8 mouse cellular contexts compared by ENCODE assay signal in genomic region chr11:98963191-98964021, GRCm38 (mm10). TPM values are rescaled to one million over a fixed set of nuclear protein-coding genes. Genes with fewer than 3 reads are reported as not detected.
DNase-seq lines count a peak whose midpoint lies in the region; ATAC-seq lines count a peak whose summit lies in the region.

No protein-coding gene starts in this region.

- H3K9ac ChIP-seq in embryonic facial prominence, embryonic 13.5 days, result peak overlapping the region; percentile 72
- H3K9ac ChIP-seq in heart, embryonic 14.5 days (ENCODE audit: low read length), result peak overlapping the region; percentile 82
- H3K9ac ChIP-seq in kidney, embryonic 16.5 days (replicated peaks; ENCODE audit: low read length), result peak overlapping the region; percentile 82

- peak overlapping the region; percentile 90 for H3K27ac ChIP-seq in embryonic facial prominence, embryonic 13.5 days
- H3K27ac ChIP-seq in heart, embryonic 14.5 days (replicated peaks in 1 of 2; ENCODE audit: control insufficient read depth in 1 of 2, insufficient read depth in 1 of 2, low read depth in 2 of 2, low read length in 2 of 2), result peak overlapping the region; percentile 88 to 91
- peak overlapping the region; percentile 92 for H3K27ac ChIP-seq in kidney, embryonic 16.5 days (ENCODE audit: low read length)

- H3K27me3 ChIP-seq in embryonic facial prominence, embryonic 13.5 days, result no peaks in the 10 kb centered on the region
- no peaks in the 10 kb centered on the region for H3K27me3 ChIP-seq in heart, embryonic 14.5 days (ENCODE audit: control insufficient read depth, insufficient read depth, low read length)
- H3K27me3 ChIP-seq in kidney, embryonic 16.5 days (ENCODE audit: insufficient read depth, low read length), result no peaks in the 10 kb centered on the region

- WGBS in embryonic facial prominence, embryonic 13.5 days, result under 1% methylated on average over 32 of the region's 32 CpGs
- WGBS in heart, embryonic 14.5 days, result 1% methylated on average over 31 of the region's 32 CpGs
- under 1% methylated on average over 32 of the region's 32 CpGs for WGBS in kidney, embryonic 16.5 days

- peak overlapping the region; percentile 58 for H3K4me3 ChIP-seq in embryonic facial prominence, embryonic 13.5 days
- H3K4me3 ChIP-seq in heart, embryonic 14.5 days (ENCODE audit: control insufficient read depth in 1 of 2, insufficient read depth in 1 of 2, low read depth in 1 of 2, low read length in 2 of 2), result peak overlapping the region; percentile 55 to 65
- peak overlapping the region; percentile 67 for H3K4me3 ChIP-seq in kidney, embryonic 16.5 days (ENCODE audit: low read length)

- ATAC-seq in embryonic facial prominence, embryonic 13.5 days (ENCODE audit: insufficient number of reproducible peaks, insufficient read depth, low FRiP score, low TSS enrichment, low read depth), result peak; percentile 76
- ATAC-seq in heart, embryonic 14.5 days (ENCODE audit: insufficient number of reproducible peaks, insufficient read depth, low FRiP score, low read depth), result peak; percentile 75
- ATAC-seq in kidney, embryonic 16.5 days (ENCODE audit: low FRiP score, low TSS enrichment), result peak; percentile 83

- peak overlapping the region; percentile 96 for H3K4me2 ChIP-seq in embryonic facial prominence, embryonic 13.5 days
- H3K4me2 ChIP-seq in heart, embryonic 14.5 days (ENCODE audit: low read length), result peak overlapping the region; percentile 88
- peak overlapping the region; percentile 100 for H3K4me2 ChIP-seq in kidney, embryonic 16.5 days (replicated peaks; ENCODE audit: low read depth, low read length)

- peaks cover 97% of the 10 kb centered on the region for H3K4me1 ChIP-seq in embryonic facial prominence, embryonic 13.5 days
- H3K4me1 ChIP-seq in heart, embryonic 14.5 days (ENCODE audit: control insufficient read depth in 2 of 2, insufficient read depth in 2 of 2, low read length in 2 of 2), result peaks cover 63 to 94% of the 10 kb centered on the region in 2 experiments
- peaks cover 95% of the 10 kb centered on the region for H3K4me1 ChIP-seq in kidney, embryonic 16.5 days (ENCODE audit: insufficient read depth, low read length)

- peaks cover 23% of the 10 kb centered on the region for H3K36me3 ChIP-seq in embryonic facial prominence, embryonic 13.5 days
- H3K36me3 ChIP-seq in heart, embryonic 14.5 days (ENCODE audit: control insufficient read depth, insufficient read depth, low read length), result peaks cover 23% of the 10 kb centered on the region
- H3K36me3 ChIP-seq in kidney, embryonic 16.5 days (ENCODE audit: insufficient read depth, low read length), result peaks cover 14% of the 10 kb centered on the region; the same call in 1 of the 2 replicates

- peak; percentile 77 for DNase-seq in CD4-positive helper T cell, adult 2 months (ENCODE audit: low read depth, low spot score)
- DNase-seq in T-cell, adult 2 months (ENCODE audit: low spot score), result peak; percentile 63
- DNase-seq in lung, postnatal 36 days, result peak; percentile 93
- peak; percentile 89 for DNase-seq in retina, postnatal 1 day
- DNase-seq in layer of hippocampus, adult 8-10 months (ENCODE audit: low spot score in 2 of 2), result no peak

- H3K9me3 ChIP-seq in embryonic facial prominence, embryonic 13.5 days, result no peaks in the 10 kb centered on the region
- no peaks in the 10 kb centered on the region for H3K9me3 ChIP-seq in heart, embryonic 14.5 days (ENCODE audit: control insufficient read depth, low read length)
- no peaks in the 10 kb centered on the region for H3K9me3 ChIP-seq in kidney, embryonic 16.5 days (ENCODE audit: low read length)

RNA-seq across cellular contexts. Expression of gene Gjd3, which starts 19.4 kb away (rescaled TPM):
- 0.34 and 0.44 TPM in 2 replicates for polyA plus RNA-seq in embryonic facial prominence, embryonic 13.5 days (2015; fragmentation: Nextera tagmentation; extraction: Ambion mirVana)
- 1.00 and 2.3 TPM in 2 replicates for polyA plus RNA-seq in heart, embryonic 14.5 days (2014; fragmentation: Nextera tagmentation; extraction: Ambion mirVana)
- 0.59 TPM in 1 of 2 replicates, not detected in the other for polyA plus RNA-seq in kidney, embryonic 16.5 days (2015; fragmentation: Nextera tagmentation; extraction: Ambion mirVana)
- 1 to 10 TPM in 2 of 4 experiments, not detected in 2; 1.4 to 1.6 TPM for total RNA-seq in layer of hippocampus, adult 8-10 months (2022)

RNA-seq across cellular contexts. Expression of gene Rara, which starts 35.8 kb away (rescaled TPM):
- polyA plus RNA-seq in embryonic facial prominence, embryonic 13.5 days (2015; fragmentation: Nextera tagmentation; extraction: Ambion mirVana), result 39.4 and 44.7 TPM in 2 replicates
- 31.4 and 33.4 TPM in 2 replicates for polyA plus RNA-seq in heart, embryonic 14.5 days (2014; fragmentation: Nextera tagmentation; extraction: Ambion mirVana)
- polyA plus RNA-seq in kidney, embryonic 16.5 days (2015; fragmentation: Nextera tagmentation; extraction: Ambion mirVana), result 31.4 and 32.5 TPM in 2 replicates
- 10 to 100 TPM; 17.3 to 20.2 (median 19.4) TPM for total RNA-seq in layer of hippocampus, adult 8-10 months (2022)

RNA-seq across cellular contexts. Expression of gene Cdc6, which starts 55.8 kb away (rescaled TPM):
- 26.9 and 31.5 TPM in 2 replicates for polyA plus RNA-seq in embryonic facial prominence, embryonic 13.5 days (2015; fragmentation: Nextera tagmentation; extraction: Ambion mirVana)
- polyA plus RNA-seq in heart, embryonic 14.5 days (2014; fragmentation: Nextera tagmentation; extraction: Ambion mirVana), result 15.6 and 17.5 TPM in 2 replicates
- 36.2 and 38.6 TPM in 2 replicates for polyA plus RNA-seq in kidney, embryonic 16.5 days (2015; fragmentation: Nextera tagmentation; extraction: Ambion mirVana)
- total RNA-seq in layer of hippocampus, adult 8-10 months (2022), result 1 to 10 TPM in 1 of 4 experiments, under 1 TPM in 3; 0.36 to 1.2 (median 0.44) TPM

Comparison
In these comparisons a context has a peak if more than half of its experiments do, and no peak if none do; other contexts are left out.
1. DNase-seq: peak in CD4-positive helper T cell, adult 2 months (single experiment), T-cell, adult 2 months (single experiment), lung, postnatal 36 days (single experiment) and retina, postnatal 1 day (single experiment); none in layer of hippocampus, adult 8-10 months (0 of 2).
2. Peak in every context shown above with its lines, with median percentiles within 50 percentile points of each other: ATAC-seq, H3K27ac ChIP-seq, H3K4me2 ChIP-seq, H3K4me3 ChIP-seq and H3K9ac ChIP-seq.